Mouse (Mus musculus) thymus, adult 18-20 months (tissue): Measurements from ENCODE around the gene Caprin2.

Source experiments
- DNase-seq, 2 experiments: peaks; one replicate each; pipeline ENCODE4 v3.0.0; 2022; ENCODE audit warnings: mixed read lengths in 2 of 2

The Caprin2 gene

DNA sequence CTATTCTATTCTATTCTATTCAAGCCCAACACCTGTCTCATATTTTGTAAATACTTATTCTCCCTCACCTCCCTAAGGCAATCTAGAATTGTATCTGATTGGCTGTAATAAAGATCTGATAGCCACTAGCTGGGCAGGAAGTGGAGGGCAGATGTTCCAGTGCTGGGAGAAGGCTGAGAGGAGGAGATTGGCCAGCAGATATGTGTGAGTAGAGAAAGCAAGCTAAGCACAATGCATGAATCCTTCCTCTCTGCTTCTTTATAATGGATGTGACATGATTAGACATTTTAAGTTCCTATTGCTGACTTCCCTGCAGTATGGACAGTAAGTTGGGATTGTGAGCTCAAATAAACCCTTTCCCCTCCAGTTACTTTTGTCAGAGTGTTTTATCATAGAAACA lies 57.6 kb downstream of the Caprin2 start:
- no peak for DNase-seq

DNA sequence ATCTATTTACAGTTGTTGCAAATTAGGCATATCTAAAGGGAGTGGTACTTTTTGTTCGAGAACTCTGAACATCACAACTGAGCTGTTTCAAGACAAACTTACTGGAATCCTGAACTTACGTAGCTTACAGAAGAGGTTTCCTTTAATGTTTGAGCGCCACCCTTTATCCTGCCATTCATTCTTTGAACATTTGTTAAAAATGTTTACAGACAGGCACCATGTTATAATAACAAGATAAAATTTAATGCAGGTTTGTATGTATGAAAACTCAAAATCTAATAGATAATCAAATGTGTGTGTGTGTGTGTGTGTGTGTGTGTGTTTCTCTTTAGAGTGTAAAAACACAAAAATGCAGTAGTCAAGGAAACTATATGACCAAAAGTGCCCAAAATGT lies 64.3 kb downstream of the Caprin2 start:
- DNase-seq: no peak

DNA sequence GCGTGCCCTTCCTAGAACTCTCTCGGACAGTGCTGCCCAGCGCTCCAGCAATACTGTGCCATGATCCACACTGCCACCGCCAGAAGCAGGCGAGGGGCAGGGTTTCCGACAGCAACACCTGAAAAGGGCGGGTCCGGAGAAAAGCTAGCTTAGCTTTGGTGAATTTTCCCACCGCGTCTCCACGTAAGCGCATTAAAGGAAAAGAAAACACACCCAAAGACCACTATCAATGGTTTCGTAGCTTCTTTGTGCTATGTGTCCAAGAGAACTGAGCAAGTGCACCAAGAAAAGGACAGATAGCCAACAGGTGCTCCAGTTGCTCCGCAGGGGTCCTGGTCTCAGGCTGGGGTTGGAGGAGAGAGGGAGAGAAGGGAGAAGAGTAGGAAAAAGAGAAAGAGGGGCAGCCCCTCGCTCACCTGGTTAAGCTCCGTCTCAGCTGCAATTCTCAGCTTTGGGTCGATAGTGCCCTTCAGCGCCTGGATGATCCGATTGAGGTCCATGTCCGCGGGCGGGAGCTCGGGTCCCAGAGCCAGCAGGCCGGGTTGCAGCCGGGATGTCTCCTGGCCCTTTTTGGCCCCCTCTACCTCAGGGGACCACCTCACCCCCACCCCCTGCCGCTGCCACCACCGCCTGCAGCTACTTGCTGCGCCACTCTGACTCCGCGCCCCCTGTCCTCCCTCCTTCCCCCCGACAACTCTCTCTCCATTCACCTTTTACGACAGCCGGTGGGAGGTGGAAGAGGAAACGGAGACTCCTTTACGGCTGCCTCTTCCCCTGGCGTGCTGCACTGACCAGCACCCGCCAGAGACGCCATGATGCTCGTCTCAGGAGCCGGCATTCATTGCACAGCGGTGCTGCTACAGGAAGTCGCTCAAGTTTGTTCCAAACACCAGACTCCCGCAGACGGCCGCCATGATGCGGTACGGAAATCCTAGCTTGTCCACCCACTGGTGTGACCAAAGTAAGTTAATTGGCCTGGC lies 65.0 kb downstream of the Caprin2 start, which contains the start of gene Ipo8:
Ipo8 (minus strand) TSS at position 720 of the 980 bp plus-strand sequence.
- DNase-seq: peak; percentile 78 to 87

DNA sequence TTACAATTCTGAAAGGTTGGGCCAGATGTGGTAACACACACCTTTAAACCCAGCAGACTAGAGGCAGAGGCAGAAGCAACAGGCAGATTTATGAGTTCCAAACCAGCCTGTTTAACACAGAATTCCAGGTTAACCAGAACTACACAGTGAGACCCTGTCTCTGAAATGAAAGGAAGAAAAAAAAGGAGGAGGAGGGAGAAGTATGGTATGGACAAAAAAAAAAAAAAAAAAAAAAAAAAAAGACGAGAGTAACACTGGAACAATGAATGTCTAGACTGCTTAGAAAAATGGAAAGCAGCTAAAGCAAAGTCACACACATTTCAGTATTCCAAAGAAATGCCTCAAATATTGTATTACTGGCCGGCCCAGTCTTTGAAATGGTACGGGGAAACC lies 65.7 kb downstream of the Caprin2 start:
- DNase-seq: no peak

DNA sequence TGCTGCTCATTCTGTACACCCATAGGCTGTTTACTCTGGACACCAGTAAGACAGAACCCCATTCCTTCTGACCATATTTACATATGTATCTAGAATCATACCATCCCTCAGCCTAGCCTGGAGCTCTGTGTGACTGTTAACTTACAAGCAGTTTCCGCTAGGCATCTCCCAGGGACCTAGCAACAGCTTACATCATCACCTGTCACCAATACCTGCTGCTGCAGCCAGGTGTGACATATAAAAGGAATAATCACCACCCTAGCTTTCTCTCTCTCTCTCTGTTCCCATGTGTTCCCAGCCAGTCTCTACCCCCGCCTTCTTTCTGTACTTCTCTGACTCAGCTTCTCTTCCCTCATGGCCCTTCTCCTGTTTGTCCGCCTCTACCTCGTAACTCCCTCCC lies 69.9 kb downstream of the Caprin2 start:
- DNase-seq: no peak

DNA sequence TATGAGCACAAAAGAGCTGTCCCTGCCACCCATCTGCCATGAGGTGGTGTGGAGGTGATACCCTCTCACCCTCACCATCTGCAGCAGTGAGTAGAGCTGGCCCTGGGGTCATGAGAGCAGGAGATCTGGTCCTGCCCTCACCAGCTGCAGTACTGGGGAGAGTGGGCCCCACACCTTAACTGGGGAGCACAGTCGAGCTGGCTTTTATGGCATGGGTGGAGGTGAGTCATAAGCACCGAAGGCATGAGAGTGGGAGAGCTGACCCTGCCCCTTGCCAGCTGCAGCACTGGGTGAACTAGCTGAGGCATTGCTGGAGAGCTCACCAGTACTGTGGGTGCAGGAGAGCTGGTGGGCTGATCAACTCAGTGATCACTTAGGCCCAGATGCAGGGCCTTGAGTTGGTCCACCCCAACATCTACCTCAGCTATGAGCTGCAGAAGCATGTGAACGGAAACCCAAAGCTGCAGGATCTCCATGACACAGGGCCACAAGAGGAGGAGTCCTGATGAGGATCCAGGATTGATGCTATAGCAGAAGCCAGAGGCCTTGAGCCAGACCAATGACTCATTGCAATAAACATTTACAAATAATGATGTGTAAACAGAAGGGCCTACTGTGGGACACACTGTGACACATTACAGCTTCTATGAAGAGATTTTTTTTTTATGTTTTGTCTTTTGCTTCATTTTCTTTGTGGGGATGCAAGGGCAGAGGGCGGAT lies 77.3 kb downstream of the Caprin2 start:
- no peak for DNase-seq

DNA sequence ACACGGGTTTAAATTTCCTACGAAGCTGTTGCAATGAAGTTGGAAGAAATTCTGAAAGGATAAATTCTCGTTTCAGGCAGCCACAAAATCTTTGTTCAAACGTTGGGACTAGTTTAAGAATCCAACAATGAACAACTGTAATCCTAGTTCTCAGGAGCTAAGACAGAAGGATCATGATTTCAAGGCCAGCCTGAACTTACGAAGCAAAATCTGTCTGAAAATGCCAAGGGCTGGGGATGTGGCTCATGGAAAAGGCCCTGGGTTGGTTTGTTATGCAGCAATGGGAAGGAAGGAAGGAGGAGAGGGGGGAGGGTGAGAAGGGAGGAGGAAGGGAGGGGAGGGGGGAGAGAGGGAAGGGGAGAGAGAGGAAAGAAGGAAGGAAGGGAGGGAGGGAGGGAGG lies 79.3 kb downstream of the Caprin2 start:
- DNase-seq: no peak

DNA sequence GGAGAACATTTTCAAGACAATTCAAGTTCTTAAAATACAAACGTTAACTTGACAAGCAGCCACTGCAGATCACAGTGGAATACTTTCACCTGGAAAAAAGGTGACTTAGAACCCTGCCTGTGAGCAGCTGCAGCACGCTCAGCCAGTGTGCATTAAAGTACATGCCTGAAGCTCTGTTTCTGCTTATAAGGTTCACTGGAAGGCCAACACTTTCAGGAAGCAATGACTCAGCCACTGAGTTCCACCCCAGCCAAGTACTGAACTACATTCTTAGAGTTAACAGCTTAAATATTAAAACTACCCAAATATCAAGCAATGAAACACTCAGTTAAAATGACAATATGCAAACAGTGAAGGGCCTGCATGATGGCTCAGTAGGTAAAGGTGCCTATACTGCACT lies 84.9 kb downstream of the Caprin2 start:
- no peak for DNase-seq

DNA sequence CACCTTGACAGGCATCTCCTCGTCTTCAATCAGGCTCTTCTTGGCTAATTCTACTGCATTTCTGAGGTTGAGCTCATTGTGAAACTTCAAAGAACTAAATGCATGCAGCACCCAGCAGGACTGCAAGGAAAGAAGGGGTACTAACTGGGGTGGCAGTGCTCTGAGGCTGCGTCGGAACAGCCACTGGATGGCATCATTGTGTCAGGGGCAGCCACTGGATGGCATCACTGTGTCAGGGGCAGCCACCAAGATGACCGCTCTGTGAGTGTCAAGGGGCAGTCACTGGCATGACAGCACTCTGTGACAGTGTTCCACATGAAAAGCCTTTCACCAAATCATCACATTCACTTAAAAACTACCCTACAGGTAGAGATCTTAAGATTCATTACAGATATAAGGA lies 96.3 kb downstream of the Caprin2 start:
- no peak for DNase-seq

DNA sequence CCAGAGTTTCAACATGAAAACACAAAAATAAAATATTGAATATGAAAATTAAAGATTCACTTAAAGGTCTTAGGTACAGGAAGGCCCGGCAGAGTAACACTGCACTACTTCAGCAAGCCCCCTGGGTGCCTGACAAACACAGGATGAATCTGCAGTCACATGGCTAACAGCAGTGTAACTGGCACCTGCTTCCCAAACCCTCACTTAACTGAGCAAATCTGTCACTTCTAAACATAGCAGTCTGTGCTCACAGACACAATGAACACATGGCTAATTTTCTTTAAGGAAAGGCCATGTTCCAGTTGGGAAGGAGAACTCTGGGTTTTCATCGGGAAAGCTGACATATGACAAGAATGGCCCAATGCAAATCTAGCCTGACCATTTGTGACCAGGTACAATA lies 100.9 kb downstream of the Caprin2 start:
- DNase-seq: no peak
